Mouse (Mus musculus): ENCODE data around the gene Tcl1b1. TPM values are rescaled to one million over a fixed set of nuclear protein-coding genes. Genes with fewer than 3 reads are reported as not detected.

Tcl1b1 gene
- polyA plus RNA-seq (2015; fragmentation: Illumina TruSeq; extraction: RNeasy Lipid Tissue Mini Kit (QIAGEN cat#74804); ENCODE audit: insufficient read depth, low replicate concordance) = not detected

DNA sequence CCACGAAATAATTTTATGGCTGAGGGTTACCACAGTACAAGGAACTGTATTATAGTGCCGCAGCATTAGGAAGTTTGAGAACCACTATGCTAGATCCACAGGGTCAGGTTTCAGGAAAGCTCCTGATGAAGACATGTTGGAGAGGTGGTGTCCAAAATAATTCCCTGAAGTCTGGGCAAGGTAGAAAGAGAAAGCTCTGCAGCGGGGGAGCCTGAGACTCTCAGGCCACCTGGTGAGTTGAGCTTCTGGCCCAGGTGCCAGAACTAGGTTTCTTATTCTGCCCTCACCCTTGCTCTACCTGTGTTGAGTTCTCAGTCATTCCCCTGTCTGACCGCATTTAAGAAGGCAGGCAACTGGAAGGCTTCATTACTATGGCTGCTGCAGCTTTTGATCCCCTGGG is at the start of gene Tcl1b1:
Gene Tcl1b1 (plus strand): TSS at position 301 of the 400 bp plus-strand sequence.

DNA sequence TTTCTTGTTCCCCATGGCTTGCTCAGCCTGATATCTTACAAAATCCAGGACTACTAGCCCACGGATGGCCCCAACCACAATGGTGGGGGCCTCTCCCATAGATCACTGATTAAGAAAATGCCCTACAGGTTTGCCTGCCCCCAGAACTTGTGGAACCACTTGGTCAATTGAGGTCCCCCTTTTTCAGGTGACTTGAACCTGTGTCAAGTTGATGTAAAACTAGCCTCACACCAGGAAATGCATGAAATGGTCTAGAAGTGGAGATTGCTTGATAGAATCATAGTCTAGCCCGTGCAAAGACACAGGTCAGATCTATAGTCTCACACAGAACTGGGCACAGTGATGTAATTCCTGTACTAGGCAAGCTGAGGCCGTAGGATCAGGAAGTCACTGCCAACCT is 13.8 kb upstream of the Tcl1b1 start, which contains the start of gene Tcl1b2:
Gene Tcl1b2 (plus strand): TSS at position 301 of the 400 bp plus-strand sequence.

DNA sequence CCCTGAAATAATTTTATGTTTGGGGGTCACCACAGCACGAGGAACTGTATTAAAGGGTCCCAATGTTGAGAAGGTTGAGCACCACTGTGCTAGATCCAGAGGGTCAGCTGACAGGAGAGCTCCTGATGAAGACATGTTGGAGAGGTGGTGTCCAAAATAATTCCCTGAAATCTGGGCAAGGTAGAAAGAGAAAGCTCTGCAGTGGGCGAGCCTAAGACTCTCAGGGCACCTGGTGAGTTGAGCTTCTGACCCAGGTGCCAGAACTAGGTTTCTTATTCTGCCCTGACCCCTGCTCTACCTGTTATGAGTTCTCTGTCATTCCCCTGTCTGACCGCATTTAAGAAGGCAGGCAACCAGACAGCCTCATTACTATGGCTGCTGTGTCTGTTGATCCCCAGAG is 16.6 kb downstream of the Tcl1b1 start, which contains the start of gene Tcl1b5:
Gene Tcl1b5 (plus strand): TSS at position 301 of the 400 bp plus-strand sequence.

GRCm38 (mm10) chr12:105190743-105191142 is 31.3 kb downstream of the Tcl1b1 start, which contains the start of gene Tcl1b3:
Tcl1b3 (plus strand) TSS chr12:105191043.

DNA sequence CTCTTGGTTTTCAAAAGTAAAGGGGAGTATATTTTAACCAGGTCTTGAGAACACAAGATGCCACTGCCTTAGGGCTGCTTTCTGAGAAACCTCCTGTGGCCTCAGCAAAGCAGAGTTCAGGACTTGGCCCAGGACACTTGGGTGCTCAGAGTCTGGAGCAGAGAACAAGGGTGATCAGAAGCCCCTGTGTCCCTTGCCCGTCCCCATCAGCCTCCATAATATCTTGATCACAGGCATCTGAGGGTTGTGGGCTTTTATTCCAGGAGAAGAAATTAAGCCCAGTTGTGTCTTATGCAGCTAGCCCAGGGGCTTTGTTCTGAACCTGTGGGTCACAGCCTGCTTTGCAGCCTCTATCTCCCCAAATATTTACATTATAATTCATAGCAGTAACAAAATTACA is 42.2 kb downstream of the Tcl1b1 start, which contains the start of gene Tcl1b4:
Gene Tcl1b4 (plus strand): TSS at position 301 of the 400 bp plus-strand sequence.

Other genes with a start within 250 kb of the Tcl1b1 start
- 8.1 TPM for gene Syne3, start 149.9 kb upstream of the Tcl1b1 start, polyA plus RNA-seq (2015; fragmentation: Illumina TruSeq; extraction: RNeasy Lipid Tissue Mini Kit (QIAGEN cat#74804); ENCODE audit: insufficient read depth, low replicate concordance)
- 13.9 TPM for gene Glrx5, start 127.0 kb upstream of the Tcl1b1 start, polyA plus RNA-seq (2015; fragmentation: Illumina TruSeq; extraction: RNeasy Lipid Tissue Mini Kit (QIAGEN cat#74804); ENCODE audit: insufficient read depth, low replicate concordance)
- not detected for gene Tcl1b2, start 13.7 kb upstream of the Tcl1b1 start, polyA plus RNA-seq (2015; fragmentation: Illumina TruSeq; extraction: RNeasy Lipid Tissue Mini Kit (QIAGEN cat#74804); ENCODE audit: insufficient read depth, low replicate concordance)
- gene Tcl1b5, start 16.7 kb downstream of the Tcl1b1 start, polyA plus RNA-seq (2015; fragmentation: Illumina TruSeq; extraction: RNeasy Lipid Tissue Mini Kit (QIAGEN cat#74804); ENCODE audit: insufficient read depth, low replicate concordance) = not detected
- gene Tcl1b3, start 31.4 kb downstream of the Tcl1b1 start, polyA plus RNA-seq (2015; fragmentation: Illumina TruSeq; extraction: RNeasy Lipid Tissue Mini Kit (QIAGEN cat#74804); ENCODE audit: insufficient read depth, low replicate concordance) = not detected
- gene Tcl1b4, start 42.3 kb downstream of the Tcl1b1 start, polyA plus RNA-seq (2015; fragmentation: Illumina TruSeq; extraction: RNeasy Lipid Tissue Mini Kit (QIAGEN cat#74804); ENCODE audit: insufficient read depth, low replicate concordance) = not detected
- not detected for gene Tcl1, start 63.1 kb downstream of the Tcl1b1 start, polyA plus RNA-seq (2015; fragmentation: Illumina TruSeq; extraction: RNeasy Lipid Tissue Mini Kit (QIAGEN cat#74804); ENCODE audit: insufficient read depth, low replicate concordance)
- not detected for gene Tunar, start 174.2 kb downstream of the Tcl1b1 start, polyA plus RNA-seq (2015; fragmentation: Illumina TruSeq; extraction: RNeasy Lipid Tissue Mini Kit (QIAGEN cat#74804); ENCODE audit: insufficient read depth, low replicate concordance)

All from spleen, adult 10 weeks (tissue).